Mouse (Mus musculus): ENCODE data around the gene BC017158. TPM values are rescaled to one million over a fixed set of nuclear protein-coding genes. Genes with fewer than 3 reads are reported as not detected.

Gene BC017158
- polyA plus RNA-seq (2015; fragmentation: Illumina TruSeq; extraction: RNeasy Lipid Tissue Mini Kit (QIAGEN cat#74804); ENCODE audit: insufficient read depth, low read depth, low replicate concordance), result 13.6 TPM

DNA sequence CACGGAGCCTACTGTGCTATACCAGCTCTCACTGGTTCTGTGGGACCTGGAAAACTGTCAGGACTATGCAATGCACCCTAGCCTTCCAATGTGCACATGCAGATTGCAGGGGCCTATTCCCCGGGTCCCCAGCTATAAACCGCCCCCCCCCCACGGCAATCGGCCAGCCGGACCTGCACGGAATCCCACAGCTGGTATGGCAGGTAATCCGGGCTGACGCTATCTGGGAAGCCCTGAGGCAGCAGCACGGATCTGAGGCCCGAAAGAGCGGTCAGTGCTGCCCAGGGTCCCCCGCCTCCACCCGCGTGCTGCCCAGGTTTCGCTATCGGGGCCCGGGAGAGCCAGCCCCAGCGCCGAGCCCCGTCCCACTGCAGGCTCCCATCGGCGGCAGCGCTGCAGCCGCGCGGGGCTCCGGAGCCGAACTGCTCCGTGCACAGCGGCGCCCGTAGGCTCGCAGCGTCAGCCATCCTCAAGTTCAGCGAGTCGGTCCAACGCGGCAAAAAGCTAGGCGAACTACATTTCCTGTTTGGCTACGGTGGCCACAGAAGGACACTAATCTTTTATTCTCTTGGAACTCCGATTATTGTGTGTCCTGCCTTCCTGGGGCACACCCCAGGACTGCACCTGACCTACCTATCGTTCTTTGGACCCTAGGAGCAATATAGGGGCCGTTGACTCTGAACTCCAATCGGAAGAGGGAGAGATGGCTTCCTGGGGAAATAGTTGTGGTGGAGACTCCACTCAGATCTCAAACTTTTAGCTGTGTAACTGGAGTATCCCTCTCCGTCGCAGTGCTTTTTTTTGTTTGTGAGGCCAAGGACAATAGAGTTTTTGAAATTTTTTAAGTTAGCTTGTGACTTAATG is at the start of gene BC017158:
BC017158 (minus strand) TSS at position 554 of the 864 bp plus-strand sequence.

DNA sequence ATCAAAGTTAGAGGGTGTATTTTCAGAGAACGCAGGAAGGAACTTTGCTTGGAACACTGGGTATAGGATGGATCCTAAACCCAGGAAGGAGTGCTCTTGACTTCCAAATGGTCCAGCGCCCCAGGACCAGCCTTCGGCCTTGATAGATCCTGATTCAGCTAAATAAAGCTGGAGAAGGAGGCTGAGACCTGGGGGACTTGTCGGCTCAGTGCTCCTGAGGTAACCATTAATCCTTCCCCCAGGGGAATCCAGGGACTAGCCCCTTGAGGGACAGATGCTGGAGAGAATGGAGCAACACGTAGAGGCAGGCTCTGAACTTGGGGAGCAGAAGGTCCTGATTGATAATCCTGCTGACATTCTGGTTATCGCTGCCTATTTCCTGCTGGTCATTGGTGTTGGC is 32.6 kb downstream of the BC017158 start, which contains the start of gene Slc5a2:
Slc5a2 (plus strand) TSS at position 247 of the 400 bp plus-strand sequence.

DNA sequence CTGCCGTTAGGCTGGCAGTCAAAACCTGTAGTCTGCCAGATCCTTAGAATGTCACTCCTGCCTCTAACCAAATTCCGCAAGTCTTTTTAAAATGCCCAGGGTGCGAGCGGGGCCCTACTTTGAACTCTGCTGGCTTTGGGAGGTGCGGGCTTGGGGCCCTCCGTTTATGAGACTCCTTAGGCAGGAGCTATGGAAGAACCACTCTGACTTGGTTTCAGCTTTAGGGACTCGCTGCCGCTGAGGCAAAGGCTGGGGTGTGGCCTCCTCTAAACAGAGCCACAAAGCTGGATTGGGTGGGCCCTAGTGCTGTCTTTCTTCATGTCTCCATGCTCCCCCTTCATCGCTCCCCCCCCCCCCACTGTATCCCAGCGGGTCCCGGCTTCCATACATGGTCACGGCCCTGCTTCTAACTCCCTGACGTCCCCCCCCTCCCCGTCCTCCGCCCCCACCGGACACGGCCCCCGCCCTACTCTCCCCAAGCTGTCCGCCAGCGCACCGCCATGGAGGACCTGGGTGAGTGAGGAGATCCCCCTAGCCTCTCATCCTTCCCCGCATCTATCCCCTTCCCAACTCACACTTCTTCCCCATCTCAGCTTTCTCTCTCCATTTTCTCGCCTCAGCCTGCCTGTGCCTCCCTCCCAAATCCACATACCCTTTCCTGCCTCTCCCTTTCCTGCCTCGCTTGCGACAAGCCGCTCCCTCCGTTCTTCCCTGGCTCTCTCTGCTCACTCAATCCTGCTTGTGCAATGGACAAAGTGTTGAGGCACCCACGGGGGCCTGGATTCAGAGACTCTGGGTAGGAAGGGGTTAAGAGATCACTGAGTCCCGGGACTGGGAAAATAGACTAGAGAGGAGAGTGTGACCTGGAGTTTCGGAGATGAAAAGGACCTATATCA is 51.2 kb downstream of the BC017158 start, which contains the start of gene Tgfb1i1:
Tgfb1i1 (plus strand) TSS at position 317 of the 896 bp plus-strand sequence.

GRCm38 (mm10) chr7:128237927-128238778 is 59.8 kb downstream of the BC017158 start, which contains the start of gene 9130023H24Rik:
Gene 9130023H24Rik (minus strand): TSS chr7:128238031.

DNA sequence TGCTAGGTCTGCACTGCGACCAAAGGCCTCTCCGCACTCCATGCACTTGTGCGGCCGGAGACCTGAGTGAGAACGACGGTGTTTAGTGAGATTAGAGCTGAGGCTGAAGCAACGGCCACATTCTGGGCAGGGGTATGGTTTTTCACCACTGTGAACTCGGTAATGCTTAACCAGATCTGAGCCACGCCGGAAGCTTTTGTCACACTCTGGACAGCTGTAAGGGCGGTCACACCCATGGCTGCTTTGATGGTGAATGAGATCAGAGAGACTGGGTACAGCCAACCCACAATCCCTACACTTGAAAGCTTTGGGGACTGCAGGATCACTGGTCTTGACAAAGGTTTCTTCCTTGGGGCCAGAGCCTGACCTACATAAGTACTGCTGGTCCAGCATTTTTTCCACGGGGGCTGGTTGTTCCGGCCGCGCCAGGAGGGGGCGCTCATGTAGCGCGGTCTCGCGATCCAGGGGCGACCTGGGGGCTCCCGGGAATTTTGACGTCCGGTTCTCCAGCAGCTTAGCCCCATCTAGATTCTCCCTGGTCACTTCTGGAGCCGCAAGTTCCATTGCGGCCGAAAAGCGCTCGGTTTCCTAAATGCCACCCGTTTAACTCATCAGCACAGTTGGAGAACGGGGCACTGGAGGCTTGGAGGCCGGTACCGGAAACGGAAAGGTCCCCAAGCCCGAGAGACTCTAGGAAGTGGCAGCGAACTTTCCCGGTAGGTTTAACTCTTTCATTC is 60.9 kb downstream of the BC017158 start, which contains the start of gene Armc5:
Armc5 (plus strand) TSS at position 487 of the 737 bp plus-strand sequence.

Other genes starting within 250 kb of the BC017158 start
- 2.1 TPM for gene Itgam, start 235.5 kb downstream of the BC017158 start, polyA plus RNA-seq (2015; fragmentation: Illumina TruSeq; extraction: RNeasy Lipid Tissue Mini Kit (QIAGEN cat#74804); ENCODE audit: insufficient read depth, low read depth, low replicate concordance)
- gene Gm49368, start 235.5 kb downstream of the BC017158 start, polyA plus RNA-seq (2015; fragmentation: Illumina TruSeq; extraction: RNeasy Lipid Tissue Mini Kit (QIAGEN cat#74804); ENCODE audit: insufficient read depth, low read depth, low replicate concordance), result not detected
- 0.70 TPM for gene Itgax, start 168.6 kb downstream of the BC017158 start, polyA plus RNA-seq (2015; fragmentation: Illumina TruSeq; extraction: RNeasy Lipid Tissue Mini Kit (QIAGEN cat#74804); ENCODE audit: insufficient read depth, low read depth, low replicate concordance)
- gene Itgad, start 143.8 kb downstream of the BC017158 start, polyA plus RNA-seq (2015; fragmentation: Illumina TruSeq; extraction: RNeasy Lipid Tissue Mini Kit (QIAGEN cat#74804); ENCODE audit: insufficient read depth, low read depth, low replicate concordance), result not detected
- gene Cox6a2, start 91.8 kb downstream of the BC017158 start, polyA plus RNA-seq (2015; fragmentation: Illumina TruSeq; extraction: RNeasy Lipid Tissue Mini Kit (QIAGEN cat#74804); ENCODE audit: insufficient read depth, low read depth, low replicate concordance), result 4.8 TPM
- gene Armc5, start 60.8 kb downstream of the BC017158 start, polyA plus RNA-seq (2015; fragmentation: Illumina TruSeq; extraction: RNeasy Lipid Tissue Mini Kit (QIAGEN cat#74804); ENCODE audit: insufficient read depth, low read depth, low replicate concordance), result 3.7 TPM
- 1.6 TPM for gene 9130023H24Rik, start 60.1 kb downstream of the BC017158 start, polyA plus RNA-seq (2015; fragmentation: Illumina TruSeq; extraction: RNeasy Lipid Tissue Mini Kit (QIAGEN cat#74804); ENCODE audit: insufficient read depth, low read depth, low replicate concordance)
- gene Tgfb1i1, start 51.4 kb downstream of the BC017158 start, polyA plus RNA-seq (2015; fragmentation: Illumina TruSeq; extraction: RNeasy Lipid Tissue Mini Kit (QIAGEN cat#74804); ENCODE audit: insufficient read depth, low read depth, low replicate concordance), result 13.9 TPM
- not detected for gene Slc5a2, start 32.5 kb downstream of the BC017158 start, polyA plus RNA-seq (2015; fragmentation: Illumina TruSeq; extraction: RNeasy Lipid Tissue Mini Kit (QIAGEN cat#74804); ENCODE audit: insufficient read depth, low read depth, low replicate concordance)
- 8.3 TPM for gene Rgs10, start 120.6 kb upstream of the BC017158 start, polyA plus RNA-seq (2015; fragmentation: Illumina TruSeq; extraction: RNeasy Lipid Tissue Mini Kit (QIAGEN cat#74804); ENCODE audit: insufficient read depth, low read depth, low replicate concordance)
- 25.4 TPM for gene Tial1, start 163.5 kb upstream of the BC017158 start, polyA plus RNA-seq (2015; fragmentation: Illumina TruSeq; extraction: RNeasy Lipid Tissue Mini Kit (QIAGEN cat#74804); ENCODE audit: insufficient read depth, low read depth, low replicate concordance)
- gene Bag3, start 225.4 kb upstream of the BC017158 start, polyA plus RNA-seq (2015; fragmentation: Illumina TruSeq; extraction: RNeasy Lipid Tissue Mini Kit (QIAGEN cat#74804); ENCODE audit: insufficient read depth, low read depth, low replicate concordance), result 9.6 TPM